Mouse (Mus musculus): ENCODE data around the gene Ghdc.

Gene Ghdc

GRCm38 (mm10) chr11:100718866-100719265 lies 51.9 kb downstream of the Ghdc start:
- no peak for DNase-seq (ENCODE audit: extremely low read depth, low read depth)

- no peak for DNase-seq (ENCODE audit: extremely low read depth, low read depth)
Observed at GRCm38 (mm10) chr11:100718462-100718861, 52.3 kb downstream of the Ghdc start.

GRCm38 (mm10) chr11:100716649-100717048 lies 54.1 kb downstream of the Ghdc start:
- no peak for DNase-seq (ENCODE audit: extremely low read depth, low read depth)

All from MEL-GATA-1-ER (cell line).